Mouse (Mus musculus) megakaryocyte, embryonic 14.5 days (primary cell): ENCODE results near the gene Nat8f3.
"Not testable (repeated sequence)": the region's sequence is repeated elsewhere in the genome, so short reads cannot be mapped to it uniquely, and the experiment has no call there.

ENCODE experiments used
- FLI1 ChIP-seq: IDR thresholded peaks from 2 replicates; pipeline ENCODE4 v1.6.1; 2012; ENCODE audit warnings: low read length, inconsistent platforms, mixed read lengths
- GATA1 ChIP-seq: IDR thresholded peaks from 3 replicates; pipeline ENCODE4 v1.6.1; 2012; ENCODE audit warnings: mixed read lengths, low read length, inconsistent platforms, borderline replicate concordance

- not testable (repeated sequence) for TF ChIP-seq FLI1, GATA1
These were observed 56.3 kb downstream of the Nat8f3 start for GRCm38 (mm10) chr6:85709206-85709605.
